Mouse (Mus musculus) liver, adult 2 months (tissue): Measurements from ENCODE around the gene Arhgef5. TPM values are rescaled to one million over a fixed set of nuclear protein-coding genes. Genes with fewer than 3 reads are reported as not detected.

Experiments
- DNase-seq: peaks from one replicate; pipeline ENCODE4 v3.0.0-alpha.2; 2011; ENCODE audit warnings: low read depth, low spot score; ENCODE audit errors: extremely low read depth
- H3K27ac ChIP-seq: fragments of 200-500 bp; replicated peaks from 2 replicates; pipeline ENCODE4 v1.5.1; 2012; ENCODE audit warnings: low read depth, mild to moderate bottlenecking, control low read depth, inconsistent platforms, low read length; ENCODE audit not compliant: insufficient read depth
- H3K27me3 ChIP-seq: fragments of 200-500 bp; 2 replicates; pipeline ENCODE4 v1.6.1; 2012; ENCODE audit warnings: mild to moderate bottlenecking, moderate library complexity, low read length, inconsistent platforms; ENCODE audit not compliant: control insufficient read depth, insufficient read depth
- H3K36me3 ChIP-seq: fragments of 200-500 bp; 2 replicates; pipeline ENCODE4 v1.6.1; 2012; ENCODE audit warnings: low read length, inconsistent platforms; ENCODE audit not compliant: control insufficient read depth, insufficient read depth
- H3K4me1 ChIP-seq: fragments of 200-500 bp; 2 replicates; pipeline ENCODE4 v1.6.1; 2011; ENCODE audit warnings: low read length; ENCODE audit not compliant: control insufficient read depth, insufficient read depth
- H3K4me3 ChIP-seq: fragments of 200-500 bp; 2 replicates; pipeline ENCODE4 v1.5.1; 2011; ENCODE audit warnings: low read depth, mild to moderate bottlenecking, control low read depth, low read length, moderate library complexity; ENCODE audit not compliant: insufficient read depth
- H3K79me2 ChIP-seq: fragments of 200-500 bp; 2 replicates; pipeline ENCODE4 v1.6.1; 2012; ENCODE audit warnings: inconsistent platforms, mild to moderate bottlenecking, low read length, moderate library complexity; ENCODE audit not compliant: control insufficient read depth, insufficient read depth
- H3K9ac ChIP-seq: fragments of 200-500 bp; 2 replicates; pipeline ENCODE4 v1.6.1; 2012; ENCODE audit warnings: low read depth, mild to moderate bottlenecking, control low read depth, inconsistent platforms, low read length
- CTCF ChIP-seq: fragments of 200-500 bp; IDR thresholded peaks from 2 replicates; pipeline ENCODE4 v1.5.1; 2011; ENCODE audit warnings: low read depth, low read length, control low read depth
- POLR2A ChIP-seq: fragments of 200-500 bp; IDR thresholded peaks from 2 replicates; pipeline ENCODE4 v1.6.1; 2011; ENCODE audit warnings: low read length, control low read depth; ENCODE audit not compliant: insufficient read depth; ENCODE audit errors: extremely low read depth
- WGBS: fragments of 180-500 bp; shearing (Covaris S2); methylation state at CpG from one replicate; pipeline ENCODE4 v1.1.7; 2018; 5-methylcytosine and 5-hydroxymethylcytosine counted together
- polyA plus RNA-seq: library from polyadenylated mRNA; depleted of rRNA; stranded (reverse); fragments of >200 nt; gene quantifications from 2 replicates; pipeline ENCODE4 v1.2.3, GENCODE M21; 2012
- total RNA-seq: library from RNA; depleted of rRNA; stranded (reverse); fragments of >200 nt; gene quantifications from 2 replicates; pipeline ENCODE4 v1.2.3, GENCODE M21; 2014

Gene Arhgef5
- total and polyA plus RNA-seq, 2 experiments = 11.4 to 11.9 TPM

- H3K36me3 ChIP-seq = no peaks in the 10 kb centered on the region
- no peaks in the 10 kb centered on the region for H3K27me3 ChIP-seq
- TF ChIP-seq CTCF = no peak
- TF ChIP-seq POLR2A = no peak
- no peaks in the 10 kb centered on the region for H3K4me1 ChIP-seq
- no peak overlapping the region for H3K4me3 ChIP-seq
- no peaks in the 10 kb centered on the region for H3K79me2 ChIP-seq
- peak; percentile 8 for DNase-seq
- no peak overlapping the region for H3K9ac ChIP-seq
- no peak overlapping the region for H3K27ac ChIP-seq
- 48% methylated on average over 2 of the region's 2 CpGs for WGBS
Measured at GRCm38 (mm10) chr6:43260756-43261155, 4.6 kb upstream of the Arhgef5 start.

- DNase-seq = peak; percentile 66
- Histone ChIP-seq H3K4me3 (peak overlapping the region; percentile 82), H3K27me3 (no peaks in the 10 kb centered on the region), H3K79me2 (peaks cover 15% of the 10 kb centered on the region), H3K9ac (peak overlapping the region; percentile 88), H3K36me3 (no peaks in the 10 kb centered on the region), H3K4me1 (peaks cover 4% of the 10 kb centered on the region; the same call in 1 of the 2 replicates), H3K27ac (peak overlapping the region; percentile 79)
- WGBS = 2% methylated on average over 8 of the region's 8 CpGs
- TF ChIP-seq POLR2A = no peak
- peak; percentile 30; the same call in 1 of the 2 replicates for TF ChIP-seq CTCF
Measured at GRCm38 (mm10) chr6:43266356-43266755, 974 bp downstream of the Arhgef5 start.

GRCm38 (mm10) chr6:43272597-43272996, 7.2 kb downstream of the Arhgef5 start:
- Histone ChIP-seq H3K27me3 (no peaks in the 10 kb centered on the region), H3K4me1 (peaks cover 1% of the 10 kb centered on the region; the same call in 1 of the 2 replicates), H3K27ac (peak overlapping the region; percentile 37), H3K9ac (no peak overlapping the region), H3K4me3 (no peak overlapping the region), H3K36me3 (peaks cover 37% of the 10 kb centered on the region), H3K79me2 (peaks cover 2% of the 10 kb centered on the region; the same call in 1 of the 2 replicates)
- no peak for DNase-seq
- no peak for TF ChIP-seq POLR2A
- no peak for TF ChIP-seq CTCF

- no peaks in the 10 kb centered on the region; the same call in 1 of the 2 replicates for H3K4me1 ChIP-seq
- H3K36me3 ChIP-seq = peaks cover 47% of the 10 kb centered on the region
- TF ChIP-seq CTCF (no peak), POLR2A (no peak)
- WGBS = 90% methylated on average over 4 of the region's 4 CpGs
- no peak overlapping the region for H3K4me3 ChIP-seq
- no peaks in the 10 kb centered on the region for H3K27me3 ChIP-seq
- no peaks in the 10 kb centered on the region; the same call in 1 of the 2 replicates for H3K79me2 ChIP-seq
- DNase-seq = no peak
- H3K9ac ChIP-seq = no peak overlapping the region
- H3K27ac ChIP-seq = no peak overlapping the region
Measured at GRCm38 (mm10) chr6:43274123-43274522, 8.7 kb downstream of the Arhgef5 start.

GRCm38 (mm10) chr6:43278247-43278646, 12.9 kb downstream of the Arhgef5 start:
- no peaks in the 10 kb centered on the region for H3K4me1 ChIP-seq
- peak; percentile 34 for DNase-seq
- no peaks in the 10 kb centered on the region for H3K27me3 ChIP-seq
- no peaks in the 10 kb centered on the region for H3K79me2 ChIP-seq
- TF ChIP-seq CTCF (peak; percentile 39), POLR2A (no peak)
- H3K4me3 ChIP-seq = no peak overlapping the region
- no peak overlapping the region for H3K9ac ChIP-seq
- no peak overlapping the region for H3K27ac ChIP-seq
- peaks cover 72% of the 10 kb centered on the region for H3K36me3 ChIP-seq

GRCm38 (mm10) chr6:43280481-43280880, 15.1 kb downstream of the Arhgef5 start:
- no peak overlapping the region for H3K27ac ChIP-seq
- H3K9ac ChIP-seq = no peak overlapping the region
- no peaks in the 10 kb centered on the region for H3K27me3 ChIP-seq
- no peak overlapping the region for H3K4me3 ChIP-seq
- DNase-seq = no peak
- H3K4me1 ChIP-seq = no peaks in the 10 kb centered on the region
- 97% methylated on average over 5 of the region's 5 CpGs for whole genome bisulfite sequencing
- no peak for TF ChIP-seq POLR2A
- TF ChIP-seq CTCF = no peak
- peaks cover 79% of the 10 kb centered on the region for H3K36me3 ChIP-seq
- H3K79me2 ChIP-seq = no peaks in the 10 kb centered on the region
